8 mouse cellular contexts compared by ENCODE assay signal in the genomic region with DNA sequence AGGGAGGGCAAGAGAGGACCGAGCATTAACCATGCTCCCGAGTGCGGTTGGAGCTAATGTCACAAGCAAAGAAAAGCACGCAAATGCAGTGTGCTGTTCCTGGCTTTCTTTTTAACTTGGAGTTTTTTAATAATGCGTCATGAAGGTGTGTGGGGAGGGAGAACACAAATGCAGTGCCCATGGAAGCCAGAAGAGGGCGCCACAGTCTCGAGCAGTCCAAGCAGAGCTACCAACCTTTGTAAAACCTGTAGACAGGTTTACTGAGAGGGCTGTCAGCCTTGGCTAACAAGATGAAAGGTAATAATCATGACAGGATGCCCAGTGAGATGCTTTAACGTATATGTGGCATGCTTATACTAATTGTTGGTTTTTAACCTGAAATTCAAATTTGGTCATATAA. TPM values are rescaled to one million over a fixed set of nuclear protein-coding genes. Genes with fewer than 3 reads are reported as not detected.
DNase-seq lines count a peak whose midpoint lies in the region; ATAC-seq and TF ChIP-seq lines count a peak whose summit lies in the region.

No protein-coding gene starts in this region.

- TF ChIP-seq POLR2A in testis, adult 2 months (IDR thresholded peaks at IDR 0.05; ENCODE audit: control insufficient read depth, low read depth, low read length): no peak

- peaks cover 48% of the 10 kb centered on the region for H3K27me3 ChIP-seq in liver, embryonic 12.5 days (replicated peaks)
- H3K27me3 ChIP-seq in neural tube, embryonic 12.5 days (replicated peaks): no peaks in the 10 kb centered on the region
- no peaks in the 10 kb centered on the region for H3K27me3 ChIP-seq in testis, adult 2 months (ENCODE audit: control insufficient read depth, insufficient read depth, low read length)

- H3K4me2 ChIP-seq in liver, embryonic 12.5 days: peak overlapping the region; percentile 75; the same call in 1 of the 2 replicates
- H3K4me2 ChIP-seq in neural tube, embryonic 12.5 days (replicated peaks): peak overlapping the region; percentile 68

- H3K27ac ChIP-seq in liver, embryonic 12.5 days: no peak overlapping the region
- H3K27ac ChIP-seq in neural tube, embryonic 12.5 days: no peak overlapping the region
- H3K27ac ChIP-seq in testis, adult 2 months (ENCODE audit: control insufficient read depth, insufficient read depth, low read depth, low read length): no peak overlapping the region

- WGBS in liver, embryonic 12.5 days (ENCODE audit: insufficient replicate concordance): 12% methylated on average over 8 of the region's 8 CpGs
- WGBS in neural tube, embryonic 12.5 days: 11% methylated on average over 8 of the region's 8 CpGs

- no peak overlapping the region for H3K9ac ChIP-seq in liver, embryonic 12.5 days
- no peak overlapping the region for H3K9ac ChIP-seq in neural tube, embryonic 12.5 days

- H3K36me3 ChIP-seq in liver, embryonic 12.5 days: no peaks in the 10 kb centered on the region
- no peaks in the 10 kb centered on the region for H3K36me3 ChIP-seq in neural tube, embryonic 12.5 days
- H3K36me3 ChIP-seq in testis, adult 2 months (ENCODE audit: control insufficient read depth, insufficient read depth, low read length): no peaks in the 10 kb centered on the region

- TF ChIP-seq CTCF in testis, adult 2 months (IDR thresholded peaks at IDR 0.05; ENCODE audit: control insufficient read depth, insufficient read depth, insufficient replicate concordance, low read depth, low read length): peak; percentile 87

- no peak overlapping the region for H3K4me3 ChIP-seq in liver, embryonic 12.5 days
- no peak overlapping the region for H3K4me3 ChIP-seq in neural tube, embryonic 12.5 days
- no peak overlapping the region for H3K4me3 ChIP-seq in testis, adult 2 months (ENCODE audit: control insufficient read depth, low read depth, low read length)

- no peaks in the 10 kb centered on the region for H3K9me3 ChIP-seq in liver, embryonic 12.5 days (replicated peaks)
- no peaks in the 10 kb centered on the region for H3K9me3 ChIP-seq in neural tube, embryonic 12.5 days

- ATAC-seq in liver, embryonic 12.5 days: no peak
- no peak for ATAC-seq in neural tube, embryonic 12.5 days (ENCODE audit: low FRiP score, low read depth)

- H3K4me1 ChIP-seq in liver, embryonic 12.5 days: peaks cover 22% of the 10 kb centered on the region
- H3K4me1 ChIP-seq in neural tube, embryonic 12.5 days: peaks cover 26% of the 10 kb centered on the region
- no peaks in the 10 kb centered on the region; the same call in none of the 2 replicates for H3K4me1 ChIP-seq in testis, adult 2 months (ENCODE audit: control insufficient read depth, insufficient read depth, low read length)

- DNase-seq in 3134 (ENCODE audit: extremely low read depth, insufficient read length, low spot score): peak; percentile 28
- peak; percentile 84 for DNase-seq in ZHBTc4 (ENCODE audit: low read depth, low spot score)
- DNase-seq in cerebellum, postnatal 4 days (ENCODE audit: low spot score in 2 of 2): peak; percentile 69 to 82
- DNase-seq in gastrocnemius, postnatal 10 days: peak; percentile 78
- DNase-seq in kidney, postnatal 10 days: peak; percentile 81

RNA-seq across cellular contexts. Expression of a gene that starts 6.6 kb away (rescaled TPM):
- total RNA-seq in gastrocnemius, postnatal 10 days (2021): under 1 TPM; 0.16 to 0.47 TPM
- polyA plus RNA-seq in liver, embryonic 12.5 days (2016; fragmentation: Nextera tagmentation; extraction: Ambion mirVana): not detected in 2 replicates
- 0.42 and 0.67 TPM in 2 replicates for polyA plus RNA-seq in neural tube, embryonic 12.5 days (2016; fragmentation: Nextera tagmentation; extraction: Ambion mirVana)
- polyA plus RNA-seq in testis, adult 2 months (2012; rRNA removed): not detected in 2 replicates

RNA-seq across cellular contexts. Expression of a gene that starts 36.4 kb away (rescaled TPM):
- 1 to 10 TPM; 1.6 to 2.0 TPM for total RNA-seq in gastrocnemius, postnatal 10 days (2021)
- 8.6 and 9.0 TPM in 2 replicates for polyA plus RNA-seq in liver, embryonic 12.5 days (2016; fragmentation: Nextera tagmentation; extraction: Ambion mirVana)
- polyA plus RNA-seq in neural tube, embryonic 12.5 days (2016; fragmentation: Nextera tagmentation; extraction: Ambion mirVana): 14.5 and 17.1 TPM in 2 replicates
- 5.5 and 6.4 TPM in 2 replicates for polyA plus RNA-seq in testis, adult 2 months (2012; rRNA removed)

RNA-seq across cellular contexts. Expression of a gene that starts 36.5 kb away (rescaled TPM):
- 1 to 10 TPM; 4.6 to 4.8 TPM for total RNA-seq in gastrocnemius, postnatal 10 days (2021)
- polyA plus RNA-seq in liver, embryonic 12.5 days (2016; fragmentation: Nextera tagmentation; extraction: Ambion mirVana): 1.6 and 1.9 TPM in 2 replicates
- polyA plus RNA-seq in neural tube, embryonic 12.5 days (2016; fragmentation: Nextera tagmentation; extraction: Ambion mirVana): 20.3 and 24.0 TPM in 2 replicates
- polyA plus RNA-seq in testis, adult 2 months (2012; rRNA removed): 1,082 and 1,286 TPM in 2 replicates

Comparison
In these comparisons a context has a peak if more than half of its experiments do, and no peak if none do; other contexts are left out.
1. DNase-seq: peak in every context shown above with its lines; median percentile 84 in ZHBTc4; 81 in kidney, postnatal 10 days; 78 in gastrocnemius, postnatal 10 days; 76 in cerebellum, postnatal 4 days; 28 in 3134.
2. RNA of a gene that starts 36.5 kb away (polyA plus RNA-seq): 1,082 to 1,286 TPM in testis, adult 2 months; 20.3 to 24.0 TPM in neural tube, embryonic 12.5 days and 1.6 to 1.9 TPM in liver, embryonic 12.5 days; every median in the first group is over 10 times any median in the second.